Mouse (Mus musculus) liver, embryonic 14.5 days (tissue): ENCODE results near the gene Pzp. TPM values are rescaled to one million over a fixed set of nuclear protein-coding genes. Genes with fewer than 3 reads are reported as not detected.
A peak's percentile ranks its signal among the peaks of the same experiment; 100 is the strongest.

Experiments
- ATAC-seq: fragments of 200-750 bp; cut with Nextera tagmentation; 2 replicates; pipeline ENCODE4 v1.8.0; 2017; ENCODE audit warnings: moderate number of reproducible peaks, mild to moderate bottlenecking, moderate library complexity; ENCODE audit not compliant: insufficient read depth
- DNase-seq, 3 experiments: peaks; one replicate each; pipeline ENCODE4 v3.0.0-alpha.2; 2012 to 2013; ENCODE audit warnings: low read depth in 3 of 3, low spot score in 3 of 3
- H3K27ac ChIP-seq: fragments of 300-500 bp; sonication (generic); 2 replicates; pipeline ENCODE4 v1.5.1; 2014; ENCODE audit warnings: moderate library complexity, mild to moderate bottlenecking, control low read depth, inconsistent platforms
- H3K27me3 ChIP-seq: fragments of 300-500 bp; sonication (generic); 2 replicates; pipeline ENCODE4 v1.6.1; 2014; ENCODE audit warnings: mild to moderate bottlenecking, low read length, moderate library complexity; ENCODE audit not compliant: control insufficient read depth, insufficient read depth
- H3K36me3 ChIP-seq: fragments of 300-500 bp; sonication (generic); replicated peaks from 2 replicates; pipeline ENCODE4 v1.6.1; 2014; ENCODE audit warnings: low read depth; ENCODE audit not compliant: control insufficient read depth, insufficient read depth
- H3K4me1 ChIP-seq, 2 experiments: fragments of 200-500 bp in 1 of 2; fragments of 300-500 bp in 1 of 2; sonication (generic) in 1 of 2; replicated peaks; 2 replicates each; pipeline ENCODE4 v1.6.1; 2012 to 2014; ENCODE audit warnings: antibody characterized with exemption in 1 of 2, inconsistent platforms in 1 of 2, low read length in 1 of 2; ENCODE audit not compliant: control insufficient read depth in 2 of 2, insufficient read depth in 2 of 2
- H3K4me2 ChIP-seq: fragments of 300-500 bp; sonication (generic); 2 replicates; pipeline ENCODE4 v1.6.1; 2014; ENCODE audit warnings: low read depth, mild to moderate bottlenecking, control low read depth, moderate library complexity
- H3K4me3 ChIP-seq, 2 experiments: fragments of 200-500 bp in 1 of 2; fragments of 300-500 bp in 1 of 2; sonication (generic) in 1 of 2; 2 replicates each; pipeline ENCODE4 v1.5.1; 2012 to 2014; ENCODE audit warnings: low read depth in 2 of 2, low read length in 2 of 2, mild to moderate bottlenecking in 2 of 2, control low read depth in 1 of 2, inconsistent platforms in 1 of 2, moderate library complexity in 1 of 2; ENCODE audit not compliant: insufficient read depth in 1 of 2
- H3K9ac ChIP-seq: fragments of 300-500 bp; sonication (generic); replicated peaks from 2 replicates; pipeline ENCODE4 v1.6.1; 2014; ENCODE audit warnings: mild to moderate bottlenecking, control low read depth, moderate library complexity
- H3K9me3 ChIP-seq: fragments of 300-500 bp; sonication (generic); 2 replicates; pipeline ENCODE4 v1.6.1; 2016; ENCODE audit warnings: low read length, mixed read lengths; ENCODE audit not compliant: control insufficient read depth
- CTCF ChIP-seq: IDR thresholded peaks from 2 replicates; pipeline ENCODE4 v1.5.1; 2016; ENCODE audit warnings: antibody characterized with exemption, low read depth, control low read depth
- EP300 ChIP-seq: IDR thresholded peaks from 2 replicates; pipeline ENCODE4 v1.6.1; 2016; ENCODE audit warnings: antibody characterized with exemption, low read depth
- WGBS: fragments of 180-500 bp; shearing (Covaris S2); extraction: QIAGEN DNeasy Blood & Tissue Kit; methylation state at CpG from one replicate; pipeline ENCODE4 v1.1.7; 2014; ENCODE audit not compliant: insufficient replicate concordance; 5-methylcytosine and 5-hydroxymethylcytosine counted together
- polyA plus RNA-seq, 2 experiments: library from polyadenylated mRNA; depleted of rRNA in 1 of 2; stranded (reverse) in 1 of 2; unstranded in 1 of 2; fragments of >200 nt; fragmentation: Nextera tagmentation in 1 of 2; extraction: Ambion mirVana in 1 of 2; gene quantifications; 2 replicates each; pipeline versions ENCODE4 v1.2.1 to v1.2.3; 2012 to 2014

Pzp gene
- polyA plus RNA-seq, 2 experiments, result 187 to 201 TPM

DNA sequence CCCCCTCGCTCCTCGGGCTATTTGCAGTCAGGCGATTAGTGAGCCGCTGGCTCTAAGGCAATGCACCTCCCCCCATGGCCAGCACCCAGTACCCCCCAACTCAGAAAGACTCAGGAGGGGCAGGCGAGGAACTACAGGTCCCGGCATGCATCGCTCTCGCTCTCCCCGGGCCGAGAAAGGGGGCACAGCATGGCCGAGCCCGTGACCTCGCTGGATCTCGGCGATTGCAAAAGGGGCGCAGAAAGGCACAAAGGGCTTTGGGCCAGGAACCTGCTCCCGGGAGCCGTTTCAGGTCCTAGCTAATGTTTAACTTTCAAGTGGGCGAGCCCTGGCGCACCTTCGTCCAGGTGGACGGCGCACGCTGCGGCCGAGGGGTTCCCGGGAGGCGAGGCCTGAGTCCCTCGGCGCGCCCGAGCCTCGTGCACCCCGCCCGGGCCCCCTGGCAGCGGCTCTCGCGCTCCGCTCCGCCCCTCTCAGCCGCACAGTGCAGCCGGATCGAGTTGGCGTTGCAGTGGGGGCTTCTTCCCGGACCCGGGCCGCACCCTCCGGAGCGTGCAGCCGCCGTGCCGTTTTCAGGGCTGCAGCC is 88.7 kb downstream of the Pzp start:
- Histone ChIP-seq H3K4me1 (peaks cover 18 to 21% of the 10 kb centered on the region in 2 experiments; a peak in 3 of 4 replicates), H3K4me3 (peak overlapping the region; percentile 70 to 95), H3K9me3 (no peaks in the 10 kb centered on the region), H3K4me2 (peak overlapping the region; percentile 99), H3K27me3 (no peaks in the 10 kb centered on the region), H3K9ac (peak overlapping the region; percentile 91), H3K27ac (peak overlapping the region; percentile 65), H3K36me3 (peaks cover 28% of the 10 kb centered on the region)
- TF ChIP-seq EP300, result no peak
- TF ChIP-seq CTCF, result no peak
- peak in 1 of 3 experiments; percentile 40 for DNase-seq
- peak; percentile 73 for ATAC-seq
- under 1% methylated on average over 47 of the region's 52 CpGs for WGBS

DNA sequence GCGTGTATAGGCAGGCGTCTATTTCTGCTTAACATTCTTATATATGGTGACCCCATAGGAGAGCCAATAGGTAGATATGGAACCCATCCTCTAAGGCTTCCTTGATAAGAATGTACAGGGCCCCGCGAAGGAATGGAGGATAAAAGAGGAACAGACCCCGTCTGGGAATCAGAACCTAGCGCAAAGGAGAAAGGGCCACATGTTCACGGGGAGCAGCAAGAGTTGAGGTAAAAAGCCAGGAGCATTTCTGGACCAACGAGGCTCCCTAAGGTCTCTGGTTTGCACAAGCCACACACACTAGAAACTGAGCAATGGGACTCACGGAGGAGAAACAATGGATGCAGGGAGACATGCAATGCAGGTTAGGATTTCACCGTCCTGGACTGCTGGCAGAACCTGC is 89.2 kb downstream of the Pzp start:
- DNase-seq, result no peak
- peaks cover 33% of the 10 kb centered on the region for H3K36me3 ChIP-seq
- WGBS, result under 1% methylated on average over 10 of the region's 10 CpGs
- no peak for ATAC-seq
- no peaks in the 10 kb centered on the region for H3K9me3 ChIP-seq
- H3K4me1 ChIP-seq, result peaks cover 18 to 21% of the 10 kb centered on the region in 2 experiments; a peak in 3 of 4 replicates
- H3K4me3 ChIP-seq, result peak overlapping the region; percentile 70 to 95
- peak overlapping the region; percentile 91 for H3K9ac ChIP-seq
- H3K4me2 ChIP-seq, result peak overlapping the region; percentile 99
- TF ChIP-seq EP300 (no peak), CTCF (no peak)
- H3K27me3 ChIP-seq, result no peaks in the 10 kb centered on the region
- peak overlapping the region; percentile 65 for H3K27ac ChIP-seq

GRCm38 (mm10) chr6:128436356-128437005 is 90.0 kb downstream of the Pzp start:
- H3K36me3 ChIP-seq, result peaks cover 41% of the 10 kb centered on the region
- no peak for TF ChIP-seq CTCF
- TF ChIP-seq EP300, result no peak
- peak overlapping the region in 1 of 2 experiments; percentile 95; a peak in 2 of 4 replicates for H3K4me3 ChIP-seq
- 74% methylated on average over 8 of the region's 8 CpGs for WGBS
- no peaks in the 10 kb centered on the region for H3K27me3 ChIP-seq
- H3K9me3 ChIP-seq, result no peaks in the 10 kb centered on the region
- H3K4me2 ChIP-seq, result peak overlapping the region; percentile 99
- H3K4me1 ChIP-seq, result peaks cover 18 to 21% of the 10 kb centered on the region in 2 experiments; a peak in 3 of 4 replicates
- DNase-seq (no peak), ATAC-seq (no peak)
- no peak overlapping the region for H3K9ac ChIP-seq
- H3K27ac ChIP-seq, result no peak overlapping the region

GRCm38 (mm10) chr6:128435474-128435873 is 91.0 kb downstream of the Pzp start:
- no peak for TF ChIP-seq EP300
- Histone ChIP-seq H3K4me2 (no peak overlapping the region), H3K4me1 (peaks cover 18 to 20% of the 10 kb centered on the region in 2 experiments; a peak in 3 of 4 replicates), H3K4me3 (no peak overlapping the region), H3K27ac (no peak overlapping the region), H3K9ac (no peak overlapping the region), H3K36me3 (peaks cover 48% of the 10 kb centered on the region), H3K9me3 (no peaks in the 10 kb centered on the region), H3K27me3 (no peaks in the 10 kb centered on the region)
- 45% methylated on average over 5 of the region's 5 CpGs for WGBS
- DNase-seq (no peak), ATAC-seq (no peak)

Other genes starting within 250 kb of the Pzp start
- 0.21 and 0.30 TPM in 2 replicates for gene Tead4, start 225.9 kb downstream of the Pzp start, polyA plus RNA-seq (2012; rRNA removed)
- gene Tead4, start 225.9 kb downstream of the Pzp start, polyA plus RNA-seq (2014; fragmentation: Nextera tagmentation; extraction: Ambion mirVana), result 0.18 and 0.34 TPM in 2 replicates
- gene Tulp3, start 170.9 kb downstream of the Pzp start, polyA plus RNA-seq (2012; rRNA removed), result 2.2 and 2.9 TPM in 2 replicates
- gene Tulp3, start 170.9 kb downstream of the Pzp start, polyA plus RNA-seq (2014; fragmentation: Nextera tagmentation; extraction: Ambion mirVana), result 1.8 TPM in 2 replicates
- 15.3 and 19.0 TPM in 2 replicates for gene Rhno1, start 163.8 kb downstream of the Pzp start, polyA plus RNA-seq (2012; rRNA removed)
- gene Rhno1, start 163.8 kb downstream of the Pzp start, polyA plus RNA-seq (2014; fragmentation: Nextera tagmentation; extraction: Ambion mirVana), result 45.1 and 51.4 TPM in 2 replicates
- 25.2 and 25.5 TPM in 2 replicates for gene Foxm1, start 163.8 kb downstream of the Pzp start, polyA plus RNA-seq (2012; rRNA removed)
- gene Foxm1, start 163.8 kb downstream of the Pzp start, polyA plus RNA-seq (2014; fragmentation: Nextera tagmentation; extraction: Ambion mirVana), result 12.0 and 12.2 TPM in 2 replicates
- 0.07 and 0.08 TPM in 2 replicates for gene Tex52, start 151.3 kb downstream of the Pzp start, polyA plus RNA-seq (2012; rRNA removed)
- not detected in 2 replicates for gene Tex52, start 151.3 kb downstream of the Pzp start, polyA plus RNA-seq (2014; fragmentation: Nextera tagmentation; extraction: Ambion mirVana)
- gene Gm44596, start 151.2 kb downstream of the Pzp start, polyA plus RNA-seq (2012; rRNA removed), result not detected in 2 replicates
- not detected in 2 replicates for gene Gm44596, start 151.2 kb downstream of the Pzp start, polyA plus RNA-seq (2014; fragmentation: Nextera tagmentation; extraction: Ambion mirVana)
- gene Nrip2, start 127.4 kb downstream of the Pzp start, polyA plus RNA-seq (2012; rRNA removed), result 0.70 and 0.95 TPM in 2 replicates
- 1.3 and 1.5 TPM in 2 replicates for gene Nrip2, start 127.4 kb downstream of the Pzp start, polyA plus RNA-seq (2014; fragmentation: Nextera tagmentation; extraction: Ambion mirVana)
- 9.4 and 9.8 TPM in 2 replicates for gene Itfg2, start 101.8 kb downstream of the Pzp start, polyA plus RNA-seq (2012; rRNA removed)
- gene Itfg2, start 101.8 kb downstream of the Pzp start, polyA plus RNA-seq (2014; fragmentation: Nextera tagmentation; extraction: Ambion mirVana), result 8.7 and 11.9 TPM in 2 replicates
- gene Fkbp4, start 88.0 kb downstream of the Pzp start, polyA plus RNA-seq (2012; rRNA removed), result 86.7 and 121 TPM in 2 replicates
- 158 and 179 TPM in 2 replicates for gene Fkbp4, start 88.0 kb downstream of the Pzp start, polyA plus RNA-seq (2014; fragmentation: Nextera tagmentation; extraction: Ambion mirVana)
- gene A2ml1, start 54.9 kb upstream of the Pzp start, polyA plus RNA-seq (2012; rRNA removed), result 4.0 and 7.9 TPM in 2 replicates
- gene A2ml1, start 54.9 kb upstream of the Pzp start, polyA plus RNA-seq (2014; fragmentation: Nextera tagmentation; extraction: Ambion mirVana), result 12.7 and 13.1 TPM in 2 replicates
- gene Klrb1a, start 96.8 kb upstream of the Pzp start, polyA plus RNA-seq (2012; rRNA removed), result 0.03 and 0.11 TPM in 2 replicates
- 0.14 and 0.55 TPM in 2 replicates for gene Klrb1a, start 96.8 kb upstream of the Pzp start, polyA plus RNA-seq (2014; fragmentation: Nextera tagmentation; extraction: Ambion mirVana)
- 0.06 and 0.07 TPM in 2 replicates for gene Clec2h, start 135.7 kb upstream of the Pzp start, polyA plus RNA-seq (2012; rRNA removed)
- gene Clec2h, start 135.7 kb upstream of the Pzp start, polyA plus RNA-seq (2014; fragmentation: Nextera tagmentation; extraction: Ambion mirVana), result 0.14 TPM in 1 of 2 replicates, not detected in the other
- not detected in 2 replicates for gene Klrb1, start 196.3 kb upstream of the Pzp start, polyA plus RNA-seq (2012; rRNA removed)
- gene Klrb1, start 196.3 kb upstream of the Pzp start, polyA plus RNA-seq (2014; fragmentation: Nextera tagmentation; extraction: Ambion mirVana), result not detected in 2 replicates